Mouse (Mus musculus) frontal cortex, adult 2 months (tissue): ENCODE results near the gene Mb21d2. TPM values are rescaled to one million over a fixed set of nuclear protein-coding genes. Genes with fewer than 3 reads are reported as not detected.

Experiments used
- DNase-seq, 2 experiments: peaks; one replicate each; pipeline ENCODE4 v3.0.0; 2022; ENCODE audit warnings: low spot score in 1 of 2; ENCODE audit errors: extremely low spot score in 1 of 2
- polyA plus RNA-seq: library from polyadenylated mRNA; depleted of rRNA; stranded (reverse); fragments of >200 nt; gene quantifications from 2 replicates; pipeline ENCODE4 v1.2.3, GENCODE M21; 2012; rRNA removed

Gene Mb21d2
- 20.1 and 20.6 TPM in 2 replicates for polyA plus RNA-seq

DNA sequence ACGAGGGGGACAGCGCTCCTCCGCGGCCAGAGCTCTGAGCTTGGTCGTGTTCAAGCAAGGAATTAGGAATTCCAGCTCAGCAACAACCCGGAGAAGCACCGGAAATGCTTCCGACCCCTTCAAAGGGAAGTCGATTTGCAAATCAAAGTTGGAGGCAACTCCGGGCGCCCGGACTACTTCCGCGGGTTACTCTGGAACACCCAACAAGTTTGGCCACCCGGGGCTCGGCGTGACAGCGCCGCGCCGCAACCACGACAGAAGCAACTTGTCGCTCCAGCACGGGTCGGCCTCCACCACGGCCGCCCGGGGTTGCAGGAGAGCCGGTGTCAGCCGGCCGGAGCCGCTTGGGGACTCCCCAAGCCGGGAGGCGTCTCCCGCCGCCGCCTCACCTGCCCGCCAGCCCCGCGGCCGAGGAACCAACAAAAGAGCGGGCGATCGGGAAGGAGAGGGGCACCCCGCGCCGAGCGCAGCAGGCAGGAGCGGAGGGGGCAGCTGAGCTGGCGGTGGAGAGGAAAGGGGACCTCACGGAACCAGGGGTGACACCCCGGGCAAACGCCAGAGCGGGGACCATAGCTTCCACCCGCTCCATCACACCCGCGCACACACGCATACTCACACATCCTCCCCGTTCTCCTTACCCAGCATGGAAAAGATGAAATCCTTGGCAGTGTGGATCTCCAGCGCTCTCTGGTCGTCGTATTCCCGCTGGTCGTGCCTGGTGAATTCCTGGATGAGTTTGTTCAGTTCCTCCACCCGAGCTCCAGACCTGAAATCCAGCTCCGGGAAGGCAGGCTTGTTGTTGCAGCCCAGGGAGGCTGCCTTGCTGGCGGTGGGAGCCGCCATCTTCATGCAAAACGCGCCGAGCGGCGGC lies at the start of gene Mb21d2:
Mb21d2 (minus strand) TSS at position 859 of the 871 bp plus-strand sequence.
- DNase-seq = peak; percentile 20 to 58

GRCm38 (mm10) chr16:28966236-28966635 lies 36.8 kb upstream of the Mb21d2 start:
- DNase-seq = no peak

GRCm38 (mm10) chr16:28964048-28964447 lies 34.6 kb upstream of the Mb21d2 start:
- peak in 1 of 2 experiments; percentile 26 for DNase-seq

DNA sequence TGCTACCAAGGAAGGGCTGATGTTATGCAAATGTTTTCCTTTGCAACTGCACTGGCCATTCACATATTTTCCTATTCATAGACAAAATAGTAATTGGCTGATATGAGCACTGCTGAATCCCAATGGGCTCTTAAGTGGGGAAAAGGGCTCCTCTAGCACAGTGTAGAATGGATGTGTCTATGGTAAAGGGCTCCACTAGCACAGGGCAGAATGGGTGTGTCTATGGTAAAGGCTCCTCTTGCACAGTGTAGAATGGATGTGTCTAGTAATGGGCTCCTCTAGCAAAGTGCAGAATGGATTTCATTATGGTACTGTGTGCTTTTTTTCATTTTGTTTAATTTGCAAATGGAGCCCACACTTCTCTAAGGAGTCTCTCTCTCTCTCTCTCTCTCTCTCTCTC lies 33.5 kb upstream of the Mb21d2 start:
- no peak for DNase-seq

- no peak for DNase-seq
Measured at GRCm38 (mm10) chr16:28949810-28950209, 20.3 kb upstream of the Mb21d2 start.

- no peak for DNase-seq
Measured at GRCm38 (mm10) chr16:28943254-28943653, 13.8 kb upstream of the Mb21d2 start.

DNA sequence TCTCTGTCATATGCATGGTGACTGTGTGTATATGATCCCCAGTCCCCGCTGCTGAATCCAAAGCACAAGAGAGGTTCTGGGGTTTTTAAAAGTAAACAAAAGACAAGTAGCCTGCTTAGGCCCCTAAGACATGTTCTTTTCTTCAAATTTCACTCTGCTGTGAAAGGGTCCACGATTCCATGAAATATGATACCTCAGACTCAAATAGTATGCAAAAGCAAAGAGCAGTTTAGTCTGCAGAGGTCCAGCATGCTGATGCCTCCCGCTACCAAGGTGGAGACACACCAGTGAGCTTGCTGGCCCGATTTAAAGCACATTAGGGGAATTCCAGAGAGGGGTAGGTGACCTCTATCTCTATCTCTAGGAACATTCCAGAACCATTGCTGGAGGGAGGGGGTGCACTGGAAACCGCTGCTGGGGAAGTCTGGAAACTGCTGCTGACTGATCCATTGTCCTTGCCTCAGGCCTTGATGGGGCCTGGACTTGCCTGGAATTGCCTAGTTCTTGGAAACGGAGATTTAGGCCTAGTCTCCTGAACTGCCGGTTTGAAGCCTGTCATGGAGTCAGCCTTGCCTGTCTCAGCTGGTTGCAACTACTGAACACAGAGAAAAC lies 6.8 kb upstream of the Mb21d2 start:
- no peak for DNase-seq

GRCm38 (mm10) chr16:28935701-28936100 lies 6.2 kb upstream of the Mb21d2 start:
- DNase-seq = no peak

- DNase-seq = no peak
Measured at GRCm38 (mm10) chr16:28931213-28931612, 1.7 kb upstream of the Mb21d2 start.

DNA sequence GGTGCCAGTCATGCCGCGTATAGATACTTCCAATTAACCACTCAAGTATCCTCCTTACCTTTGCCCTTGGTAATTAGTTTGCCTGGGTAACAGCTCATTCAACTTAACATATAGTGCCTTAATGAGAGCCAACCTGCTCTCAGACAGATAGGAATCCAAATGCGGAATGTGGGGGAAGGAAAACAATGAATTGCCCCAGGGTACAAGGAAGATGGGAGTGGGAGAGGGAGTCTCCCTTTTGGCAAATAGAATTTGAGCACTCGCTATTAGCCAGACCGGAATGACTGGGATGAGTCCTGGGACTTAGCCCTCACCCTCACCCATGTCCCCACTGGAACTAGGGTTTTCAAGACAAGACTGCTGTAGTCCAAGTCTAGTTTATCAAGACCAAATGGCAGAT lies 953 bp upstream of the Mb21d2 start:
- no peak for DNase-seq

DNA sequence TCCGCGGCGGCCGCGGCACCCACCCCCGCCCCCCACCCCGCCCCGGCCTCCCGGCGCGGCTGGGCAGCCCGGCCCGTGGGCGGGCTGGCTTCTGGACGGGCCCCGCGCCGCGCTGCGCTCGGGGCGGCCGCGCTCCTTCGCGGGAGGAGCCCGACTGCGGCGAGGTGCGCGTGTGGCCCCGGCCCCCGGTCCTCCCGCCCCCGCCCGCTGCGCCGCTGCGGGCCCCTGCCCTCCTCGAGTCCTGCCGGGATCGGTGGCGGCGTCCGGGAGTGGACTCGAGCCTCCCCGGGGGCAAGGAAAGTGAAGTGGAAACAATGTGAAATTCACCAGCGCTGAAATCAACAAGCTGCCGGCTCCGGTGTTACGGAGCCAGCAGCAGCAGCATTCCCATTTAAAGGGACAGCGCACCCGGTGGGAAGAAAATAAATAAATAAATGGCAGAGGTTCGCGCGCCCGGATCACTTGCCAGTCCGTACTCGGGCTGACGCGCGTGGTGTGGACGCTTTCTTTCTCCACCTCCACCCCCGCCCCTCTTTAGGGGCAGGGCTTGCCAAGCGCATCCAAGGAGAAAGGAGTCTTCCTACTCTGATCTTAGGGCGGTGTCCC lies 316 bp upstream of the Mb21d2 start:
- peak; percentile 20 to 53 for DNase-seq

GRCm38 (mm10) chr16:28928466-28928814 lies 1.0 kb downstream of the Mb21d2 start:
- DNase-seq = peak in 1 of 2 experiments; percentile 42

- no peak for DNase-seq
Measured at GRCm38 (mm10) chr16:28927381-28927780, 2.1 kb downstream of the Mb21d2 start.

- DNase-seq = no peak
Measured at GRCm38 (mm10) chr16:28919320-28919885, 10.1 kb downstream of the Mb21d2 start.

DNA sequence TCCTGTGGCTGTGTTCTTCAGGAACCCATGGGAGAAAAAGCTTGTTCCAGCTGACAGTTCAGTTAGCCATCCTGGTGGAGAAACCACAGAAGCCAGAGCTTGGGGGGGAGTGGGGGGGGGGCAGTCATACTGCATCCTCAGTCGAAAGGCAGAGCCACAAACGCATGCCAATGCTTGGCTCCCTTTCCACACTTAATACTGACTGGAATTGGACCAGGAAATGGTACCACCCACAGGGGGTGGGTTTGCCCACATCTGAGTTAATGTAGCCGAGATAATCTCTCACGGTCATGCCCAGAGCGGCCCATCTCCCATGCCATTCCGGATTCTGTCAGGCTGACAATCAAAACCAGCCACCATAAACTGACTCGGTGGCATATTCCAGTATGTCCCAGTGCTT lies 14.1 kb downstream of the Mb21d2 start:
- DNase-seq = no peak

DNA sequence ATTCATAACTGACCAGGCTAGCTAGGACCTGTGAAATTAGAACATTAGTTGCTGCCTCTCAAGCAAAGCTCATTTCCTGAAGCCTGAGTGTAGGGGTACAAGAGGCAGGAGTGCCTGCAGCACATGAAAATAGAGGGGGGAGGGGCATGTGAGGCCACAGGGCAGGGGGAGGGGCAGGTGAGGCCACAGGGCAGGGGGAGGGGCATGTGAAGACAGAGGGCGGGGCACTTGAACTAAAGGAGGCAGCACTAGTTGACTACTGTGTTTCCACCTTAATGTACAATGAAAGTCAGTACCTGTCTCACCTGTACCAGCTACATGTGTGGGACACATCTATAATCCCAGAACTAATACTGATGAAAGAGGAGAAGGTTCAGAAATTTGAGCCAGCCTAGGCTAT lies 14.8 kb downstream of the Mb21d2 start:
- DNase-seq = no peak

DNA sequence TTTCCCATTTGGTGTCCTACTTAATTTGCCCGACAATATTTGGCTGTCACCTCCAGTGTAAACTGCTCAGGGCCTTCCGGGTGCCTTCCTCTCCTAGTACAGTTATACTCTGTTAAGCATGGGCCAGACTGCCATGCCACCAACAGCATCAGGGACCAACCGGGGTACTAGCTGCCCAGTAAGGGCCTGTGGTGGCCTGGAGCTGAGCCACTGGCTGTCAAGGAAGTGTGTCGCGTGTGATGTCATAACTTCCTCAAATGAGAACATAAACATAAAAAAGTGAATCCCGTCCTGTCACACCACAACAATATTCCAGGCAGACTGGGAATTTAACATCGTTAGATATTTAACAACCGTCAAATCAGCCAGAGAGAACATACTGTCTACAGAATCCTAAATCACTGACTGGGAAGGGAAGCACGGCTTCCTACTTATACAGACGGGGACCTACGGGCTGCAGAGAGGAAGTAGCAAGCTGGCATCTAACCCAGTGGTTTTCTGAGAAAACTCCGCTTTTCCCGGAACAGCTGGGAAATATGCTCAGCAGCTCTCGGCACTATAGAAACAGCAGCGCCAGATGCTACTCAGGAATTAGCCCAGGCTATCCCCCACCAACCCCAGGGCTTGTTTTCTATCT lies 17.9 kb downstream of the Mb21d2 start:
- no peak for DNase-seq

- no peak for DNase-seq
Measured at GRCm38 (mm10) chr16:28906370-28907275, 22.9 kb downstream of the Mb21d2 start.

GRCm38 (mm10) chr16:28905567-28906289 lies 23.7 kb downstream of the Mb21d2 start:
- DNase-seq = no peak
